Mouse (Mus musculus) gastrocnemius, adult 2 months (tissue): ENCODE results near the gene Abhd8. TPM values are rescaled to one million over a fixed set of nuclear protein-coding genes. Genes with fewer than 3 reads are reported as not detected.

ENCODE experiments used
- DNase-seq: peaks from one replicate; pipeline ENCODE4 v3.0.0; 2022
- H3K27ac ChIP-seq: fragments of 200-600 bp; 2 replicates; pipeline ENCODE4 v1.8.1; 2022; ENCODE audit warnings: mild to moderate bottlenecking
- H3K4me3 ChIP-seq: fragments of 200-600 bp; 2 replicates; pipeline ENCODE4 v1.8.1; 2022; ENCODE audit warnings: mild to moderate bottlenecking, moderate library complexity
- CTCF ChIP-seq: fragments of 200-600 bp; IDR thresholded peaks from 2 replicates; pipeline ENCODE4 v1.8.1; 2022; ENCODE audit warnings: antibody characterized with exemption, mild to moderate bottlenecking, moderate library complexity
- intact Hi-C: fragments of 180-260 bp; cut with DNase I; formaldehyde crosslinking; loops from one replicate; pipeline ENCODE4 v1.15.1; 2025
- total RNA-seq, 2 experiments: library from RNA; stranded (reverse); gene quantifications; 2 replicates each; pipeline ENCODE4 v1.2.3; 2021

The Abhd8 gene
- total RNA-seq, 2 experiments from 2014 or later, result 22.5 to 24.9 TPM

DNA sequence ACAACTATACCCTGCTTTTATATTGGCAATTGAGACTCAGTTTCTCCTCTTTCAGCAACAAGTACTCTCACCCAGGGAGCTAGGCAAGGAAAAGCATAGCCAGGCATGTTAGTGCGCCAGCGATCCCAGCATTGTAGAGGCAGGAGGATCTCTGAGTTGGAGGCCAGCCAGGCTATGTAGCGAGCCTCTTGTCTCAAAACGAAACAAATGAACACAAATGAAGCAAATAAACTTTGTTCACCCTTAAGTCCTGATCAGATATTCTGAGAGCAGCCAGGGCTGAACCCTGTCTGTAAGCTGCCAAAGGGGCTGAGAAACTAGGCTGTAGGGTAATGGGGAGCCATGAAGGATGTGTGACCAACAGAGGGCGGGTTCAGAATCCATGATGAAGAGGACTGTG lies 32.4 kb upstream of the Abhd8 start:
- TF ChIP-seq CTCF, result no peak
- Histone ChIP-seq H3K27ac (peak overlapping the region; percentile 81), H3K4me3 (no peak overlapping the region; the same call in 1 of the 2 replicates)
- intact Hi-C loops, result loop anchor here (1.0 kb wide), 1 partner anchor 25 kb away; no protein-coding TSS in a partner anchor
- DNase-seq, result peak; percentile 36

DNA sequence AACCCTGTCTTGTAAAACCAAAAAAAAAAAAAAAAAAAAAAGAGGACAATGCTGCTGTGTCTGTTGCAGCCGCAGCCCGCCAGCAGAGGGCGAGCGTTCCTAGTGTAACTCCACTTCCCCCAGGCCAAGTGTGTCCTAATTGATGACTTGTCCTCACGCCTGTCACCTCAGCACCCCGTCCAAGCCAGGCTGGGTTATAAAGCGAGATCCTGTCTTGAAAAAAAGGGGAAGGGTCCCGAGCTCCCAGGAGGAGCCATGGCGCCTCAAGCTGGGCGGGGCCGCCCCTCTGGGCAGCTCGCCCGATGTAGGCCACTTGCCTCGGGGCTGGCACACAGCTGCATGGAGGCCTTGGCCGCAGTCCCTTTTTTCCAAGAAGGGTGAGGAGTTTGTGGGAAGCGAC lies 31.6 kb upstream of the Abhd8 start:
- TF ChIP-seq CTCF, result peak; percentile 77
- Histone ChIP-seq H3K4me3 (peak overlapping the region; percentile 61), H3K27ac (peak overlapping the region; percentile 81)
- intact Hi-C loops, result no loop called here
- peak; percentile 93 for DNase-seq

DNA sequence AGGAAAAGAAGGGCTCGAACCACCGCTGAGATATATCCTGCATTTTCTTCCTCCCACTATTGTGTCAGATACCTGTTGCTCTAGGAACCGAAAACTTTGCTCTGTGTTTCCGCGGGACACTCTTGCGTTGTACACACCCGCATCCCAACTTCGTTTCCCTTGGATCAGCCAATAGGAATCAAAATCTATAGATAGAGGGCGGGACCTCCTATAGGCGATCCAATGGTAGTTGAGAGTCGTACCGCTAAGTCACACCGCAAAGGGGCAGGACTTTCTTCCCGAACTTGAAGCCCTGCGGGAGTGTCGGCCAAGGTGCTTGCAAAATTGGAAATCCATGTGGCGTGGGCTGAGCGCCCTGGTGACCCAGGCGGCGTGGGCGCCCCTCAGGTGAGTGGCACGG lies 25.0 kb upstream of the Abhd8 start:
- Histone ChIP-seq H3K4me3 (peak overlapping the region; percentile 79), H3K27ac (peak overlapping the region; percentile 98)
- TF ChIP-seq CTCF, result 0 out of 2 replicates have a peak, but pooled peaks have one; percentile 1
- DNase-seq, result peak; percentile 89
- intact Hi-C loops, result loop anchor here (5.0 kb wide), 1 partner anchor 34 kb away; no protein-coding TSS in a partner anchor

DNA sequence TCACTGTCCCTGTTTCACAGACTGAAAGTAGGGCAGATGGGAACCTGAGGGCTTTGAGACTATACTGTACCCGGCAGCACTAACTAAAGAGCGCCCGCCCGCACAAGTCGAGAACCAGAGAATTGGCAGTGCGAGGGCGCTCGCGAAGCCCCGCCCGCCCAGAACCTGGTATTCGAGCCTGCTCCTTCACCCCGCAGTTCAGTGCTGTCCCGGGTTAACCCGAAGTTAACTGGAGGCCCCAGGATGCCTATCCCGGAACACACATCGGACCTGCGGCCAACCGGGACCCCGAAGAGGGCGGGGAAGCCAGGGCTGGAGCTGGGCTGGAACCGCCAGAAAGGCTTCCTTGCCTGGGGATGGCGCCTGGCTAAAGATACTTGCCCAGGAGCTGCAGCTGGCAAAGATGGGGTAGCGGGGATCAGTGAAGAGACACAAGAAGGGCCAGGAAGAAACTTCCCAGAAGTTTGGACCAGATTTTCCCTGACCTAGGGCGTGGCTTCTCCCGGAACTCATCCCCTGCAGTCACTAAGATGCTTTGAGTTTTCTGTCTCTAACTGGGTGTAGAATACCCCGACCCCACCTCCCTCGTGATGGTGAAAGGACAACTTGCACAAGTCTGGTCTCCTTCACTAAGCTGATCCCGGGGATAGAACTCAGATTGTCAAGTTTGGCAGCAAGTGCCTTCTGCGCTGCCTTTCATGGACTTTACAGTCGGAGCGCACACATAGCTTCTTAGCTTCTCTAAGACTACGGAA lies 24.4 kb upstream of the Abhd8 start, which contains the start of gene Gtpbp3:
TSS of gene Gtpbp3 (plus strand) at position 413 of the 755 bp plus-strand sequence.
- Histone ChIP-seq H3K4me3 (peak within 1 kb of the TSS; percentile 79), H3K27ac (peak within 1 kb of the TSS; percentile 98)
- intact Hi-C loops, result loop anchor here (5.0 kb wide), 1 partner anchor 34 kb away; no protein-coding TSS in a partner anchor
- peak; percentile 92 for DNase-seq
- no peak for TF ChIP-seq CTCF

DNA sequence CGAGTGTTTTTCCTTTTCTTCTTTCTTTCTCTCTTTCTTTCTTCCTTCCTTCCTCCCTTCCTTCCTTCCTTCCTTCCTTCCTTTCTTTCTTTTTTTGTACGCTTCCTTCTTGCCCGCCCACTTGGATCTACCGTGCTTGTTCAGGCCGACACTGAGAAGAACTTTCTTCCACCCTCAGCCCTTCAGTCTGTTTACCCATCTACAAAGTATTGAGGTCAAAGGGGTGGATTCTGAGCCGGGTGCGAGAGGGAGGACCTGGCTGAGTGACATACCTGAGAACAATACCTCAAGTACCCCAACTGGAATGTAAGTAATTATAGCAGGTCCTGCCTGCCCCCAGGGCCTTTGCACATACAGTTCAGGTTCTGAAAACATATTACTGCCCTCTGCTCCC lies 22.7 kb upstream of the Abhd8 start:
- intact Hi-C loops, result loop anchor here (5.0 kb wide), 1 partner anchor 36 kb away; no protein-coding TSS in a partner anchor
- TF ChIP-seq CTCF, result no peak
- no peak for DNase-seq
- Histone ChIP-seq H3K4me3 (peak overlapping the region; percentile 91), H3K27ac (peak overlapping the region; percentile 94)

DNA sequence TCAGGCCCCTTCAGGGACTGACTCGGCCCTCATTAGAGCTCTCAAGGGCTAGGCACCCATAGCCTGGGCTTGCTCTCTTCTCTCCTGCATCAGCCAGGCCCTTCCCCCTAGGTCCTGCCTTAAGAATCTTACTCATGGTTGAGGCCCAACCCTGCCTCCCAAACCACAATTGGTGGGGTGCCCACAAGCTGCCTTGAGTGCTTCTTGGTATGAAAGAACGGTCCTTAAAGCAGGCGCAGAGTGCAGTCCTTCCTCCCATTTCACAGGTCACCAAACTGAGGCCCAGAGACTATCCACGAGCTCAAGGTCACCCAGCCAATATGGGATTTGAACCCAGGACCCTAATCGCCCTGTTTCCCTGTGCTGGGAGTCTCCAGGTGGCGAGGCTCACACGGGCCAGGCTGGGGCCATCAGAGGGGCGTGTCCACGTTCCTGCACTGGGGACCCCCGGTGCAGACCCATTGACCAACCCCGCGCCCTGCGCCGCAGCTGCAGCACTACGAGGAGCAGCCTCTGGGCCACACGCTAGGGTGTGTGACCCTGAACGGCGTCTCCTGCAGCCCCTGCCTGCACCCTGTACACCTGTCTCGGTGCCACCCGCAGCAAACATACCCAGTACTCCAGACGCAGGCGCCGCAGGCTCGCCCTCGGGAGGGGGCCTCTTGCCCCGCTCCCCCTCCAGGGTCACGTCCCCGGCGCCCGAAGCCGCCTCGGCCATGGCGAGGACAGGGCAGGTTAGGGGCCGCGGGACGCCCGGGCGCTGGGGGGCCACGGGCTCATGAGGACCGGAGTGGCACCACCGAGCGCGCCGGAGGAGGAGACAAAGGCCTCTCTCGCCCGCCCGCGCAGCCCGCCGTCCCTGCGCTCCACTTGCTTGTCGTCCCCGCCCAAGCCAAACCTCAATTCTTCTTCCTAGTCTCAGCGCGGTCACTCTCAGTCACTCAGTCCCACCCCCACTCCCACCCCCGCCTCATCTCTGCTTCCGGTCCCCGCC lies 22.0 kb upstream of the Abhd8 start, which contains the start of gene Ano8:
TSS of gene Ano8 (minus strand) at position 822 of the 994 bp plus-strand sequence.
- H3K4me3 ChIP-seq, result peak within 1 kb of the TSS; percentile 91
- TF ChIP-seq CTCF, result no peak
- peak; percentile 91 for DNase-seq
- peak within 1 kb of the TSS; percentile 98 for H3K27ac ChIP-seq
- intact Hi-C loops, result loop anchor here (5.0 kb wide), 1 partner anchor 37 kb away; no protein-coding TSS in a partner anchor

DNA sequence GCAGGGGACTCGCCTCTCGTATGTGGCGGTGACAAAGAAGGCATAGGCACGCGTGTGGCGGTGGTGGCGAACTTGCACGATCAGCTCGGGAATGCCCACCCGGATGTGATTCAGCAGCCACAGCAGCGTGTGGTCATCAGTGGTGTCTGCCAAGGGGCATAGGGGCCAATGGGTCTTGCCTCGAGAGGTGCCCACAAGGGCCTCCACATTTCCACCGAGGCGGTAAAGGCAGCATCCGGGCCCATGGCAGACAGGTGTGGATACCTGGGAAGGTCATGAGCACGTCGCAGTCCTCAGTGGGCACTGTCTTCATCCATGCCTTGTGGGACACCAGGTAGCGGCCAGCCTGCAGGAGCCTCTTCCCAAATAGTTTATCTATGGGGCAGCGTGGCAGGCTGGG lies 21.3 kb upstream of the Abhd8 start:
- H3K4me3 ChIP-seq, result peak overlapping the region; percentile 91
- no peak for TF ChIP-seq CTCF
- intact Hi-C loops, result loop anchor here (5.0 kb wide), 1 partner anchor 38 kb away; no protein-coding TSS in a partner anchor
- no peak for DNase-seq
- H3K27ac ChIP-seq, result no peak overlapping the region

DNA sequence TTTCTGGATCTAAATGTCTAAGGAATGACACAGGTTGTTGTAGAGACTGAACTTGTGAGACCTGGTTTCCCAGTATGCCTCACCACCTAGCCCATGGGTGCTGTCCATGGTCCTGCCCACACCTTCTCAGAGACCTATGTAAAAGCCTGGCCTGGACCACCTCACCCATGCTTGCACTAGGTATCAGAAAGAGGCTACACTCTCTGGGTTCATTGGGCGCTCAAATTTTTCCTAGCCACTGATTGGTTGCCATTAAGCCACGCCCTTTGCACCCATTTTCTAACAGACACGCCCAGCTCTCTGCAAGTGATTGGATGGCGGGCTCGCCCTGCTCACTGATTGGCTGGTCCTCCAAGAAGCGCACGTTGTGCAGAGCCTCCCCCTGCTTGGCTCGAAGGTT lies 20.5 kb upstream of the Abhd8 start:
- no peak overlapping the region for H3K27ac ChIP-seq
- intact Hi-C loops, result no loop called here
- no peak overlapping the region for H3K4me3 ChIP-seq
- DNase-seq, result no peak
- TF ChIP-seq CTCF, result no peak

DNA sequence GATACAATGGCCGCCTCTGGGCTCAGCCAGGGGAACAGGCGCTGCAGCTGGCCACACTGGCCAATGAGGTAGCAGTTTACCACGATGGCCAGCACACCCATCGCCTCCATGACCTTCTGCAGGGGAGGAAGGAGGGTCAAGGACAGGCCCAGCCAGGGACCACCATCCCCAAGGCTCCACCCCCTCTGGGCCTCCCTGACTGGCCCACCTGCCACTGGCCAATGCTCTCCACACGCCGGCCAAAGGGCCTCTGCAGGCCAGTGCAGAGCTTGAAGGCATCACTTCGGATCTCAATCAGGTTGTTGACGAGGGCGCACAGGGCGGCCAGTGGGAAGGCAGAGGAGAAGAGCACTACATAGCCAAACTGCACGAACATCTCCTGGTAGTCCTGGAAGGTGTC lies 15.5 kb upstream of the Abhd8 start:
- Histone ChIP-seq H3K27ac (no peak overlapping the region), H3K4me3 (no peak overlapping the region)
- no peak for DNase-seq
- no peak for TF ChIP-seq CTCF
- intact Hi-C loops, result no loop called here

DNA sequence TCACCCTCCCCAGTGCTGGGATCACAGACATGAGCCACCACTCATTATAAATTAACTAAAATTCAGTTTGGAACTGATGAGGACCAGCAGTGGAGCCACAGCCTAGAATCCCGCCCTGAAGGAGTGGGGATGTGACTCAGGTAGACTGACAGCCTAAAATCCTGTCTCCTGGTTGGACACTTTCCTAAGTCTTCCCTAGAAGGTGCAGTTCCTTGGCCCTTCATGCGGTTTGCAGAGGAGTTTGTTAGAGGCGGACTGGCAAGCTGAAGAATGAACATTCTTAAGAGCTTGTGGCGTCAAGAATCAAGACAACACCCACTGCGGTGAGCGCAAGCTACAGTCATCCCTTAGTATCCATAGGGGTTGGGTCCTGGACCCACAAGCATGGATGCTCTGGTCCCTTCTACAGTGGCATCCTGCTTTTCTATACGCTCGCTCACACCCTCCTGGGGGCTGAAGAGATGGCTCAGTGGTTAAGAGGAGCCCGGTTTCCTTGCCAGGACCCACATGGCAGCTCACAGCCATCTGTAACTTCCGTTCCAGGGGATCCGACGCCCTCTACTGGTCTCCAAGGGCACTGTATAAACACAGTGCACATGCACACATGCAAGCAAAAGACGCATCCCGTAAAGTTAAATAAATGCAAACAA lies 13.9 kb upstream of the Abhd8 start:
- intact Hi-C loops, result no loop called here
- peak overlapping the region; percentile 92 for H3K27ac ChIP-seq
- H3K4me3 ChIP-seq, result peak overlapping the region; percentile 82
- peak; percentile 42 for TF ChIP-seq CTCF
- DNase-seq, result no peak

DNA sequence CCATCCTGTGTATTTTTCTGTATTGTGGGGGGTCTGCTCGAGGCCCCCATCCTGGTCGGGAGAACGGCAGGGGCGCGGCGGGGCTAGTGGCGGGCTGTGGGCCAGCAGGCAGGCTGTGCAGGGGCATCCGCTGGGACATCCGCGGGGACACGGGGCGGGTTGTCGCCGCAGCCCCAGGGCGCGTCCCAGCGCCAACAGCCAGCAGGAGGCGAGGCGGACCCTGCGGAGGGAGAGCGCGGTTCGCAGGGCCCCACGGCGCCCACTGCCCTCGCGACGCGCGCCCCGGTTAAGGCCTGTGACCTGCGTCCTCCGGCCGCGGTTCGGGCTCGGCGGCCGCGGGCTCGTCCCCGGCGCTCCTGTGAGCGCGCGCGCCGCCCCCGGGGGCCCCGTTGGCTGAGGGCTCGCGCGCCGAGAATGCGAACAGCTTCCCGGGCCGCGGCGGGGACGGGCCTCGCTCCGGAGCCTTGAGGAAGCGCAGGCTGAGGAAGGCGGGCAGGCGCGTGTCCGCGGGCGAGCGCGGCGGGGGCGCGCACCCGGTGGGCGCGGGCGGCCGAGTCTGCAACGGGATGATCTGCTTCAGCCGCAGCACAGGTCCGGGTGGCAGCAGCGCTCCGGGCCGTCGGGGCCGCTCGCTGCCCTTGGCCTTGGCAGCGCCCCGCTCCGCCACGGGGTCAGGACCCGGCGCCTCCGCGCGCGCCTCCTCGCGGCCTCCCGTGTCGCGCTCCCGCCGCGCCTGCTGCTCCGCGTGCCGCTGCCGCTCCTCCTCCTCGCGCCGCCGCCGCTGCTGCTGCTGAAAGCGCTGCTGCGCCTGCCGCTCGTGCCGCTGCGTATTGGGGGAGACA lies 12.9 kb upstream of the Abhd8 start:
- peak; percentile 32 for TF ChIP-seq CTCF
- Histone ChIP-seq H3K27ac (peak overlapping the region; percentile 92), H3K4me3 (peak overlapping the region; percentile 82)
- intact Hi-C loops, result no loop called here
- peak; percentile 91 for DNase-seq
